Mouse (Mus musculus): ENCODE results near the gene Ssh3.
A peak's percentile ranks its signal among the peaks of the same experiment; 100 is the strongest.
"Not testable (repeated sequence)": the region's sequence is repeated elsewhere in the genome, so short reads cannot be mapped to it uniquely, and the experiment has no call there.

The Ssh3 gene

GRCm38 (mm10) chr19:4295391-4295790 lies 26.4 kb upstream of the Ssh3 start:
- DNase-seq: no peak

GRCm38 (mm10) chr19:4294381-4295097 lies 25.6 kb upstream of the Ssh3 start:
- no peak for DNase-seq

GRCm38 (mm10) chr19:4291161-4291560 lies 22.2 kb upstream of the Ssh3 start:
- no peak for DNase-seq

GRCm38 (mm10) chr19:4290749-4291148 lies 21.8 kb upstream of the Ssh3 start:
- DNase-seq: no peak

- no peak for DNase-seq
Observed at GRCm38 (mm10) chr19:4283653-4284052, 14.7 kb upstream of the Ssh3 start.

GRCm38 (mm10) chr19:4282898-4283553 lies 14.0 kb upstream of the Ssh3 start, which contains the start of gene Ankrd13d:
Ankrd13d (minus strand) TSS chr19:4283137.
- peak; percentile 88 to 90 for DNase-seq

GRCm38 (mm10) chr19:4280425-4280824 lies 11.4 kb upstream of the Ssh3 start:
- no peak for DNase-seq

GRCm38 (mm10) chr19:4279487-4279886 lies 10.5 kb upstream of the Ssh3 start:
- DNase-seq: no peak

GRCm38 (mm10) chr19:4270972-4271371 lies 2.0 kb upstream of the Ssh3 start:
- no peak for DNase-seq

- peak; percentile 29 to 35 for DNase-seq
Observed at GRCm38 (mm10) chr19:4270187-4270586, 1.2 kb upstream of the Ssh3 start.

GRCm38 (mm10) chr19:4265956-4266355 lies 3.0 kb downstream of the Ssh3 start:
- peak in 1 of 2 experiments; percentile 24 for DNase-seq

- no peak for DNase-seq
Observed at GRCm38 (mm10) chr19:4264171-4264780, 4.7 kb downstream of the Ssh3 start.

- peak in 1 of 2 experiments; percentile 13 for DNase-seq
Observed at GRCm38 (mm10) chr19:4263702-4264101, 5.3 kb downstream of the Ssh3 start.

GRCm38 (mm10) chr19:4262756-4263155 lies 6.2 kb downstream of the Ssh3 start:
- peak in 1 of 2 experiments; percentile 38 for DNase-seq

GRCm38 (mm10) chr19:4261038-4261698 lies 7.8 kb downstream of the Ssh3 start:
- DNase-seq: no peak

- DNase-seq: no peak
Observed at GRCm38 (mm10) chr19:4257897-4258252, 11.1 kb downstream of the Ssh3 start.

GRCm38 (mm10) chr19:4257216-4257896 lies 11.6 kb downstream of the Ssh3 start:
- peak; percentile 94 to 97 for DNase-seq

GRCm38 (mm10) chr19:4255583-4256162 lies 13.3 kb downstream of the Ssh3 start:
- DNase-seq: no peak

- DNase-seq: no peak
Observed at GRCm38 (mm10) chr19:4254230-4254629, 14.8 kb downstream of the Ssh3 start.

GRCm38 (mm10) chr19:4248683-4249082 lies 20.3 kb downstream of the Ssh3 start:
- not testable (repeated sequence) for DNase-seq

GRCm38 (mm10) chr19:4247010-4247409 lies 22.0 kb downstream of the Ssh3 start:
- DNase-seq: no peak

- no peak for DNase-seq
Observed at GRCm38 (mm10) chr19:4244775-4245174, 24.2 kb downstream of the Ssh3 start.
